In the genomic region with DNA sequence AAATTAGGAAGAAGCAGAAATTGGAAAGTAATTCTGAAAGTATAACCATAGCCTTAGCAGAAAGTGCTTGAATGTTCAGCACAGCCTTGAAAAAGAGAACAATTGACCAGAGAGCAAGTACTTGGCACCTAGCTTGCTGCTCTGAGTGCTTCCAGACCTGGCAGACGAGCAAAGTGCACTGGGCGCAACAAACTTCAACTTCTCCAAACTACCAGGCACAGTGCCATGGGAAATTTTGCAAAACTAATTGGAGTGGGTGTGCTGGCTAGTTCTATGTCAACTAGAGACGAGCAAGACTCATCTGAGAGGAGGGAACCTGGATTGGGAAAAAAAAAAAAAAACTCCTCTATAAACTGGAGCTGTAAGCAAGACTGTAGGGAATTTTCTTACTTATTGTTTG, we compare ENCODE assay signal across 11 mouse cellular contexts.
DNase-seq lines count a peak whose midpoint lies in the region; ATAC-seq and TF ChIP-seq lines count a peak whose summit lies in the region.
"Had no signal": no experiment of that assay in that cellular context is flagged by ENCODE, and none has a peak within 500 bp of the region (broad histone marks: within the 10 kb centered on the region; RNA-seq: fewer than 3 reads in every experiment).

No protein-coding gene starts in this region.

- intact Hi-C loops in left cerebral cortex, postnatal 14 days (cut with DNase I) = no loop called here
- intact Hi-C loops in left cerebral cortex, postnatal 36 days (cut with DNase I) = no loop called here

- H3K4me2 ChIP-seq in forebrain, postnatal 0 days (ENCODE audit: low read depth) = no peak overlapping the region
- no peak overlapping the region for H3K4me2 ChIP-seq in hindbrain, embryonic 16.5 days (ENCODE audit: low read length)
- H3K4me2 ChIP-seq: embryonic facial prominence, embryonic 12.5 days; midbrain, embryonic 12.5 days had no signal

- peak; percentile 26 for DNase-seq in forebrain, postnatal 0 days
- DNase-seq in forebrain, embryonic 10.5 days (ENCODE audit: extremely low spot score, low spot score) = no peak
- DNase-seq in left cerebral cortex, postnatal 14 days (ENCODE audit: low spot score in 2 of 2) = peak; percentile 11 to 13
- DNase-seq in left cerebral cortex, postnatal 36 days (ENCODE audit: low spot score in 2 of 2) = no peak
- peak; percentile 73 for DNase-seq in brain, embryonic 14.5 days (ENCODE audit: low read depth)
- DNase-seq in layer of hippocampus, adult 9-11 months = peak; percentile 17

- TF ChIP-seq POLR2A in brain, embryonic 14.5 days (IDR thresholded peaks at IDR 0.05; ENCODE audit: borderline replicate concordance, extremely low read depth, insufficient read depth, insufficient read length, poor library complexity, severe bottlenecking) = no peak

- no peak overlapping the region for H3K4me3 ChIP-seq in forebrain, postnatal 0 days (ENCODE audit: low read depth, low read length)
- no peak overlapping the region for H3K4me3 ChIP-seq in forebrain, embryonic 10.5 days
- no peak overlapping the region for H3K4me3 ChIP-seq in hindbrain, embryonic 16.5 days (ENCODE audit: low read length)
- H3K4me3 ChIP-seq: embryonic facial prominence, embryonic 12.5 days; hindbrain, embryonic 10.5 days; midbrain, embryonic 12.5 days had no signal

- no peak overlapping the region for H3K27ac ChIP-seq in forebrain, postnatal 0 days (ENCODE audit: low read depth, low read length)
- H3K27ac ChIP-seq in forebrain, embryonic 10.5 days = no peak overlapping the region
- no peak overlapping the region for H3K27ac ChIP-seq in hindbrain, embryonic 16.5 days (ENCODE audit: low read depth, low read length)
- H3K27ac ChIP-seq: embryonic facial prominence, embryonic 12.5 days; hindbrain, embryonic 10.5 days; midbrain, embryonic 12.5 days had no signal

- no peaks in the 10 kb centered on the region for H3K9me3 ChIP-seq in forebrain, postnatal 0 days (ENCODE audit: low read length)
- no peaks in the 10 kb centered on the region for H3K9me3 ChIP-seq in forebrain, embryonic 10.5 days
- H3K9me3 ChIP-seq in hindbrain, embryonic 16.5 days (ENCODE audit: control insufficient read depth, low read length) = no peaks in the 10 kb centered on the region
- H3K9me3 ChIP-seq: embryonic facial prominence, embryonic 12.5 days; hindbrain, embryonic 10.5 days; midbrain, embryonic 12.5 days had no signal

- no peak for TF ChIP-seq CTCF in forebrain, postnatal 0 days (IDR thresholded peaks at IDR 0.05; ENCODE audit: low read depth)
- no peak for TF ChIP-seq CTCF in brain, embryonic 14.5 days (IDR thresholded peaks at IDR 0.05; ENCODE audit: borderline replicate concordance, extremely low read depth, insufficient read depth, insufficient read length)

- H3K4me1 ChIP-seq in forebrain, postnatal 0 days (ENCODE audit: insufficient read depth) = no peaks in the 10 kb centered on the region
- no peaks in the 10 kb centered on the region for H3K4me1 ChIP-seq in forebrain, embryonic 10.5 days
- no peaks in the 10 kb centered on the region for H3K4me1 ChIP-seq in hindbrain, embryonic 16.5 days (ENCODE audit: control insufficient read depth, insufficient read depth, low read depth, low read length)
- H3K4me1 ChIP-seq: embryonic facial prominence, embryonic 12.5 days; hindbrain, embryonic 10.5 days; midbrain, embryonic 12.5 days had no signal

- no peaks in the 10 kb centered on the region for H3K27me3 ChIP-seq in forebrain, postnatal 0 days (ENCODE audit: insufficient read depth, low read length)
- H3K27me3 ChIP-seq in forebrain, embryonic 10.5 days (ENCODE audit: poor library complexity, severe bottlenecking) = no peaks in the 10 kb centered on the region
- no peaks in the 10 kb centered on the region for H3K27me3 ChIP-seq in hindbrain, embryonic 16.5 days (replicated peaks; ENCODE audit: control insufficient read depth, insufficient read depth, low read length)
- H3K27me3 ChIP-seq: CH12.LX; embryonic facial prominence, embryonic 12.5 days; midbrain, embryonic 12.5 days had no signal

- no peaks in the 10 kb centered on the region for H3K36me3 ChIP-seq in forebrain, postnatal 0 days (ENCODE audit: insufficient read depth)
- H3K36me3 ChIP-seq in forebrain, embryonic 10.5 days (replicated peaks) = no peaks in the 10 kb centered on the region
- no peaks in the 10 kb centered on the region for H3K36me3 ChIP-seq in hindbrain, embryonic 16.5 days (ENCODE audit: control insufficient read depth, insufficient read depth, low read length)
- H3K36me3 ChIP-seq: embryonic facial prominence, embryonic 12.5 days; hindbrain, embryonic 10.5 days; midbrain, embryonic 12.5 days had no signal

- H3K9ac ChIP-seq in forebrain, postnatal 0 days = no peak overlapping the region
- no peak overlapping the region for H3K9ac ChIP-seq in hindbrain, embryonic 16.5 days (ENCODE audit: low read depth, low read length)
- H3K9ac ChIP-seq: embryonic facial prominence, embryonic 12.5 days; midbrain, embryonic 12.5 days had no signal

- 47% methylated on average over 3 of the region's 3 CpGs for WGBS in forebrain, postnatal 0 days
- WGBS in forebrain, embryonic 10.5 days = 88% methylated on average over 3 of the region's 3 CpGs
- WGBS in hindbrain, embryonic 16.5 days = 67% methylated on average over 3 of the region's 3 CpGs

- ATAC-seq in forebrain, postnatal 0 days = no peak
- ATAC-seq in hindbrain, embryonic 16.5 days = no peak

Comparison
In these comparisons a context has a peak if more than half of its experiments do, and no peak if none do; other contexts are left out.
1. DNase-seq: peak in forebrain, postnatal 0 days (single experiment), left cerebral cortex, postnatal 14 days (2 of 2), brain, embryonic 14.5 days (single experiment) and layer of hippocampus, adult 9-11 months (single experiment); none in forebrain, embryonic 10.5 days (single experiment) and left cerebral cortex, postnatal 36 days (0 of 2).